Mouse (Mus musculus) left cerebral cortex, adult 2 months (tissue): ENCODE data around the gene Pakap. TPM values are rescaled to one million over a fixed set of nuclear protein-coding genes. Genes with fewer than 3 reads are reported as not detected.

Experiments
- DNase-seq, 2 experiments: peaks; one replicate each; pipeline ENCODE4 v3.0.0; 2021 to 2022; ENCODE audit warnings: low spot score in 2 of 2, mixed read lengths in 1 of 2; ENCODE audit errors: extremely low spot score in 1 of 2
- H3K27ac ChIP-seq: fragments of 200-600 bp; 2 replicates; pipeline ENCODE4 v1.8.1; 2022
- H3K4me3 ChIP-seq: fragments of 200-600 bp; 2 replicates; pipeline ENCODE4 v1.8.1; 2022
- CTCF ChIP-seq: fragments of 200-600 bp; IDR thresholded peaks from 2 replicates; pipeline ENCODE4 v1.8.1; 2022; ENCODE audit warnings: antibody characterized with exemption, mild to moderate bottlenecking, moderate library complexity
- intact Hi-C: fragments of 180-260 bp; cut with DNase I; formaldehyde crosslinking; loops from one replicate; pipeline ENCODE4 v1.15.1; 2025
- total RNA-seq, 2 experiments: library from RNA; stranded (reverse); gene quantifications; 2 replicates each; pipeline ENCODE4 v1.2.3; 2021

Gene Pakap
- total RNA-seq, 2 experiments from 2014 or later, result 19.8 to 20.4 TPM

DNA sequence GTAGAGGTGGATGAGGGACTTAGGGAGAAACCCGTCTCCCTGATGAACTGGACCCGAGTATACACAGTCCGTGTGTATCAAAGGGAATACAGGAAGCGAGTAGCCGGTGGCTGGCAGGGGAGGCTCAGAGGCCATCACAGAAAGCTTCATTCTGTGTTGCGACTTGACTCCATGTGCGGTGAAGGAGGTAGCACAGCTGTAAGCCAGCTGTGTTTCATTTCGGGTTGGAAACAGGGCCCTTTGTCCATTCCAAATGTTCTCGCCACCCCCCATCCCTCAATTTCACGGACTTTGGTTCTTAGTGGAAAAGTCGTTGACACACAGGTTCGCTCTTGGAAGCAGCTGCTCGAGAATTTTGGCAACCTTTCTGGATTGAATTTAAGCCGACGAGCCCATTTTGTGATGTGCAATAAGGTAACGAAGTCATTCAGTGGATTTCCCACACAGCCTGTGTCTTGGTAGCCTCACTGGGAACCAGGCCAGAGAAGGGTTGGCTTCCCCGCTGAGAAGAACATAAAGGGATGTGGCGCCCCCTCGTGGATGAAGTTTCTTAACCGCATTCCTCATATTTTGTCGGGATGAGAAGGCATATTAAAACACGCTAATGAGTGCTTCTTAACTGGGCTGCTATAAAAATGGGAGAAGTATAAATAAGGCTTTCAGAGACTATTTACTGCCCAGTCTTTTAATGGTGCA is 39.4 kb downstream of the Pakap start:
- DNase-seq, result peak; percentile 84 to 91
- H3K4me3 ChIP-seq, result peak overlapping the region; percentile 40
- no peak overlapping the region for H3K27ac ChIP-seq
- TF ChIP-seq CTCF, result peak; percentile 73
- intact Hi-C loops, result loop anchor here (1.0 to 5.0 kb wide), 3 partner anchors 39 to 237 kb away; partner anchors contain the start of gene Pakap

DNA sequence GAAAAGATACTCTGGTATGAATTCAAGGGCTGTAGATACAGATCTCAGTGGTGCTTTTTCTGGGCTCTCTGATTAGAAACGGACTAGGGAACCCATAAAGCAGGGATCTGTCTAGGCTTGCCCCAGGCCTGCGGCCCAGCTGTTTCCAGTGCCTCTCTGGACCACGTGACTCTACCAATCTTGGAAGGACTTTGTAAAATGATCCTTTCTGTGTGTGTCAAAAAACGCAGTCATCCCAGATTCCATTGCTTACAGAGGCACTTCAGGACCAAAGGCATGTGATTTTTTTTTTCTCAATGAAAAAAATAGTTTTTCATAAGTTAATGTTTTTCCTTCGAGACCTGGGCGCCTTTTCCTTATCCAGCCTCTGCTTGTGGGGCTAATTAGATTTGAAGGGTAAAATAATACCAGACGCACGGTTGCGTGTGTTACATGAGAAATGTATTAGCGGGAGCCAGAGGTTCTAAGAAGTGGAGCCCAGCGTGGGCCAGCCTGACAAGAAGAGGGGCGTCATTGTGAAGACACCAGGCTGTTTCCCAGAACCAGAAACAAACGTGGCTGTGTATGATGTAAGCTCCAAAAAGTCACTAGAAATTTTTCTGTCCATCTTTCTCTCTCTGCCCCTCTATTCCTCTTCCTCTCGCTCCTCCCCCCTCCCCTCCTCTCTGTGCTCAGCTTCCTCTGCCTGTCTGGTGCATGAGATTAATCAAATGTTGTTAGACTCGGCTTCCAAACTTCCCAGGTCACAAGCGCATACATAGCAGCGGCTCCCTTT is 43.5 kb downstream of the Pakap start:
- no peak for DNase-seq
- no peak for TF ChIP-seq CTCF
- intact Hi-C loops, result no loop called here
- H3K27ac ChIP-seq, result no peak overlapping the region
- H3K4me3 ChIP-seq, result no peak overlapping the region

DNA sequence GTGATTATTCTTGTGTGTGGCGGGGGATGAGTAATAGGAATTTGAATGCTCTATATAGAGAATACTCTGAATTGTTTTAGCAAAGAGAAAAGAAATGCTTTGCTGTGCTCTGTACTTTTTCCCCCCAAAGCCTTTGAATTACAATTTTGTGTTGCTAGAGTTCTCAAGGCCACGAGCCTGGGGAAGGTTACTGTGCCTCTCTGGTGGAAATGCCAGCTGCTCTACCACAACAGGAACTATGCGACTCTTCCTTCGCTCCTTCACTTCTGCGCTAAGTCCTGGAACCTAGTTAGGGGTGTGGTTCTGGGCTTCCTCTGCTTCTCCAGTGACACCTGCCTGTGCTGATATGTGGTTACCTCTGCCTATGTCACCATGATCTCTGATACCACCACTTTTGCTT is 44.7 kb downstream of the Pakap start:
- Histone ChIP-seq H3K4me3 (no peak overlapping the region), H3K27ac (no peak overlapping the region)
- DNase-seq, result no peak
- no peak for TF ChIP-seq CTCF
- intact Hi-C loops, result no loop called here

DNA sequence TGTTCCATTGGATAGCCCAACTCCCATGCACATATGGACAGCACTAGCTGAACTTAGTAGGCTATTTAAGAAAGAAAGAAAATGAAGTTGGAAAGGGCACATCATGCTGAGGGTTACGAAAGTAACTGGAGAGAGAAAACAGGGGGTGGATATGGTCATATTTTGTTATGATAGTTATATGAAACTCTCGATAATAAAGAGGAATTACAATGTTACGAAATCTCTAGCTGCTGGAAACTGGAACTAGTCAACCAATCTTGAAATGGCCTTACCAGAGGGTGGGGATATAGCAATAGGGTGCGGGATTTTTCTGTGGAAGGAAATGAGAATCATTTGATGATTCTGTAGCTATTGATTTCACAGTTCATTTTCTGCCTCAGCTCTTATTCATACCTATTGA is 46.7 kb downstream of the Pakap start:
- Histone ChIP-seq H3K27ac (no peak overlapping the region), H3K4me3 (no peak overlapping the region)
- no peak for TF ChIP-seq CTCF
- no peak for DNase-seq
- intact Hi-C loops, result no loop called here

DNA sequence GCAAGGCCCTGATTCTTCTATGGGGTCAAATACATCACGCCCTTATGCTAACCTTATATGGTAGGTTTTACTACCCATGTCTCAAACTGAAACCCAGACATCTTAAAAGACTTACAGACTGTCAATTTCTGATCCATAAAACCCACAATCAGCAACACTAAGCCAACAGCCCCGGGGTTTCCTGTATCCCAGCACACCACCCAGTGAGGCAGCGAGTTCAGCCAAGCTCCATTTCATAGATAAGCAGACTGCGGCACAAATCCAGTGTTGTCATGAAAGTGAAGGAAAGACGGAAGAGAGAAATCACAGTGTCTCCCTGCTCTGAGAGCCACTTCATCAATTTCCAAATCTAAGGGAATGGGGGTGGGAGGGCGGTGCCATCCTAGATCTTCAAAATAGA is 50.8 kb downstream of the Pakap start:
- Histone ChIP-seq H3K27ac (no peak overlapping the region), H3K4me3 (no peak overlapping the region)
- TF ChIP-seq CTCF, result no peak
- DNase-seq, result no peak
- intact Hi-C loops, result no loop called here

DNA sequence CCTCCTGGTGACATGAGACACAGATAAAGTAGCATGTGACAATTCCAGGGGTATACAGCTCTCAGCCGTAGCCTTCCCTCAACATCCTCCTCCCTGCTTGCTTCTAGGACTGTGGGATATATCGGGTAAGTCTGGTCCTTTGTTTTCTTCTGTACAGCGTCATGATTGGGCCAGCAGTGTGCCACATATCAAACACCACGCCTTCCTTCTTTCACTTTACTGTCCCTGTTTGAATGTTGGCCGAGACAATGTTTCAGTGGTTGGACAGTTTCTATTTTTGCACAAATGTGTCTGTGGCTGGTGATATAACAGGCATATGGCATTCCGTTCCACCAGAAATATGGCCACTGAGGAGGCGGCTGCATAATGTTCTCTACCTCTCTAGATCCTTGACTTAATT is 54.8 kb downstream of the Pakap start:
- peak in 1 of 2 experiments; percentile 18 for DNase-seq
- intact Hi-C loops, result no loop called here
- TF ChIP-seq CTCF, result no peak
- Histone ChIP-seq H3K27ac (peak overlapping the region; percentile 59), H3K4me3 (no peak overlapping the region)

DNA sequence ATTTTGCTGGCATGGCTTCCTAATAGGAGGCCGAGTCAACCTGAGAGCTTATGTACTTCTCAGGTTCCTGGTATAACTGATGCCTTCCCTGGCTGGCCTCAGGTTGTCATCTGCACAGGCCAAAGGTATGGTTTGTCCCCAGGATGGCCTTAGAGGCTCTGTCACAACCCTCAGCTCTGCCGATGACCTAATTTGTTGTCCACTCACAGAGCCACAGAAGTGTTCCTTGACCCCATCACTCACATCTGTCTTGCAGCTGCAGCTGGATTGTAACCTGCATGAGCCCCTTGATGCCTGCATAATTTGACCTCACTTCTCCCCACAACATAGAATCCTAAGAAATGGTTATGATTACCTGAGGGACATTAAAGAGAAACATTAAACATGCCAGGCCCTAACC is 56.8 kb downstream of the Pakap start:
- Histone ChIP-seq H3K4me3 (no peak overlapping the region), H3K27ac (no peak overlapping the region)
- intact Hi-C loops, result no loop called here
- no peak for TF ChIP-seq CTCF
- DNase-seq, result no peak

DNA sequence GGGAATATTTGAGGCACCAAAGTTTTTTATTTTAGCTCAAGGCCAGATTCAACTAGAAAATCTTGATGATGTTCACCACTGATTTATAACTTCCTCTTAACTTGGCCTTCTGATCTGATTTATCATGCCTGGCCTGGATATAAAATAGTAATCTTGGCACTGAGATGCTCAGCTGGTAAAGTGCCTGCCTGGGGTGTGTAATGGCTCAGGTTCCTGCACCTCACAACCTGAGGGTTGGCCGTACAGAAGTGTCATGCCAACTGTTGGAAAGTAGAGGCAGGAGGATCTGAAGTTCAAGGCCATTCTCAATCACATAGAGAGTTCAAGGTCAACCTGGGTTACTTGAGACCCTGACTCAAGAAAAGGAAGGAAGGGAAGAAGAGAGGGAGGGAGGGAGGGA is 57.3 kb downstream of the Pakap start:
- no peak overlapping the region for H3K4me3 ChIP-seq
- no peak for TF ChIP-seq CTCF
- intact Hi-C loops, result no loop called here
- DNase-seq, result no peak
- no peak overlapping the region for H3K27ac ChIP-seq

DNA sequence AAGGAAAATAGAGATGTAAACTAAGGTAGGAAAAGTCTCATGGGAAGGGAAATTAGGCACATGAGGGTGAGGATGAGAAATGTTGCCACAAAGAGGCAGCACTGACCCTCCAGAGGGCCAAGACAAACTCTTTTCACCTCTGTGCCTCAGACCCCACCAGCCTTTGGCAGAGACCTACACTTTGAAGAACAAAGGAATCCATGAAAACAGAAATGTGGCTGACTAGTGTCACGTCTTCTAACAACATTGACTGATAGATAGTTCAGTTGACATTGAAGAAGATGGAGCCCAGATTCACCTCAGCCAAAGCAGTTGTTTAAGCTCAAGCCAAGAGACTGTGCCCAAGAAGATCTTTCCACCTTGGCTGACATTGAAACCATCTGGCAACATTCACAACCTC is 57.8 kb downstream of the Pakap start:
- no peak for TF ChIP-seq CTCF
- intact Hi-C loops, result no loop called here
- Histone ChIP-seq H3K4me3 (no peak overlapping the region), H3K27ac (no peak overlapping the region)
- DNase-seq, result no peak

DNA sequence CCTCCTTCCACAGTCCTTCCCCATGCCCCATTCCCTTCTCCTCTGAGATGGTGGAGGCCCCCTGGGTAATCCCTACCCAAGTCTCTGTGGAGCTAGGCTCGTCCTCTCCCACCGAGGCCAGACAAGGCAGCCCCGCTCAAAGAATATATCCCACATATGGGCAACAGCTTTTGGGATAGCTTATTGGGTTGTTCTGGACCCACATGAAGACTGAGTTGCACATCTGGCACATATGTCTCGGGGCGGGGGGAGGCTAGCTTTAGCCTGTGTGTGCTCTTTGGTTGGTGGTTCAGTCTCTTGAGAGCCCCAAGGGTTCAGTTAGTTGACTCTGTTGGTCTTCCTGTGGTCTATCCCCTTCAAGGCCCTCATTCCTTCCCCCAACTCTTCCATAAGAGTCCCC is 58.9 kb downstream of the Pakap start:
- intact Hi-C loops, result no loop called here
- H3K27ac ChIP-seq, result no peak overlapping the region
- no peak for TF ChIP-seq CTCF
- no peak for DNase-seq
- H3K4me3 ChIP-seq, result no peak overlapping the region

DNA sequence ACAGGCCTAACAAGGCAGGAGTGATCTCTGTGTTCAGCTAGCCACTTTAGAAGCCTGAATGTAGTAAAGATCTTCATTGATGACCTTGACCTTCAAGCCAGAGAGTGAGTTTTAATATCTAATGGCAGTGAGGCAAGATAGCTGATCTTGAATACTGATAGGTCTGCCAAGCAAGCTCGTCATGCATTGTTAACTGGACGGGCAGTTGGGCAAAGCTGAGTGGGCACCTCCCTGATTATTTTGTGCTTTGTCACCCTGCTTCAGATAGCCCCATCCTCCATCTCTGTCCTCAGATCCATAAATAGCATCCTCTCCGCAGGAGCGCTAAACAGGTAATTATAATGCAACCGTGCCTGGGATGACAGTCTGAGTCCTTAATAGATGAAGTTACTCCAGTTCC is 64.4 kb downstream of the Pakap start:
- Histone ChIP-seq H3K27ac (peak overlapping the region; percentile 60), H3K4me3 (no peak overlapping the region)
- intact Hi-C loops, result no loop called here
- no peak for DNase-seq
- no peak for TF ChIP-seq CTCF

DNA sequence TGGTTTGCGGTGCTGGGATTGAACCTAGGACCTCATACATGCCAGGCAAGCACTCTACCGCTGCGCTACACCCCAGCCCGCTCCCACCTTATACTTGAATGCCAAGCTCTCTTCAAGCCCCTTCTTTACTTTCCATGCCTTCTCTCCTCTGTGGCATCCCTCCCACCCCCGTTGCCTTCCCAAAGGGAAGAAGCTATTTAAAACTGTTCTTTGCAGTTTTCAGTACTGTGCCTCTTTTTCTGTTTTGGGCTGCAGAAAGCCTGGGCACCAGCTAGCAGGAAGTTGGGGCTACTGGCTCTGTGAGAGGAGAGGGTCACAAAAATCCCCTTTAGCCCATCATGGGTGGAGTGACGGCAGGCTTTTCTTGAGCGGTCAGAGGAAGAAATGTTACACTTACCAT is 65.1 kb downstream of the Pakap start:
- intact Hi-C loops, result no loop called here
- TF ChIP-seq CTCF, result no peak
- DNase-seq, result peak in 1 of 2 experiments; percentile 25
- Histone ChIP-seq H3K27ac (peak overlapping the region; percentile 60), H3K4me3 (no peak overlapping the region)

DNA sequence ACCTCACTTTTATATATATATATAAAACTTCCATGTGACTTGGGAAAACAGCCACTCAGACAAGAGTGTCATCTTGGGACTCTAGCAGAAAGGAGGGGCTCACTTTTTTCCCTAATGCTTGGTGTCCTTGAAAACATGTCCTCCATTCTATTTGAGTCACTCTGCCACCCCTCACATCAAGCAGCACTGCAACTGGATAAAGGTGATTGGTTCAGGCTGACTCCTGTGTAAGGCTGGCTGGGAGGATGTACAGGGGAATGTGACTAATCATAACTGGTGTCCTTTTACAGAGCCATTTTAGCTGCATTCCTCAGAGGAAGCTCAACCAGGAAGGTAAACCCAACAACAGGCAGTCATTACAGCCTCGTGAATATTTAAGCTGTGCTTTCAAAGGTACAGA is 67.0 kb downstream of the Pakap start:
- no peak overlapping the region for H3K27ac ChIP-seq
- intact Hi-C loops, result no loop called here
- TF ChIP-seq CTCF, result no peak
- no peak overlapping the region for H3K4me3 ChIP-seq
- no peak for DNase-seq
